Mouse (Mus musculus) small intestine, adult 2 months (tissue): ENCODE results near the gene Hnrnpab.

Experiments
- CTCF ChIP-seq: fragments of 200-500 bp; IDR thresholded peaks from 2 replicates; pipeline ENCODE4 v1.5.1; 2012; ENCODE audit warnings: low read depth, mild to moderate bottlenecking, control low read depth, inconsistent platforms, low read length, moderate library complexity, mixed read lengths; ENCODE audit not compliant: insufficient replicate concordance, insufficient read length; ENCODE audit errors: extremely low read depth
- POLR2A ChIP-seq: fragments of 200-500 bp; IDR thresholded peaks from 2 replicates; pipeline ENCODE4 v1.6.1; 2012; ENCODE audit warnings: low read depth, mild to moderate bottlenecking, control low read depth, inconsistent platforms, low read length, moderate library complexity

- no peak for TF ChIP-seq POLR2A
- no peak for TF ChIP-seq CTCF
Measured at GRCm38 (mm10) chr11:51644217-51644616, 37.6 kb upstream of the Hnrnpab start.
